ENCODE assay signal across 29 mouse cellular contexts in genomic region chr4:154708811-154709210, GRCm38 (mm10). TPM values are rescaled to one million over a fixed set of nuclear protein-coding genes. Genes with fewer than 3 reads are reported as not detected.
A peak's percentile ranks its signal among the peaks of the same experiment; 100 is the strongest.
DNase-seq lines count a peak whose midpoint lies in the region; ATAC-seq lines count a peak whose summit lies in the region.
"Had no signal": no experiment of that assay in that cellular context is flagged by ENCODE, and none has a peak within 500 bp of the region (broad histone marks: within the 10 kb centered on the region; RNA-seq: fewer than 3 reads in every experiment).

No protein-coding gene starts in this region.

- 0 out of 2 replicates have a peak, but pooled peaks cover 23% of the 10 kb centered on the region for H3K27me3 ChIP-seq in forebrain, embryonic 10.5 days (ENCODE audit: poor library complexity, severe bottlenecking)
- no peaks in the 10 kb centered on the region for H3K27me3 ChIP-seq in forebrain, embryonic 13.5 days
- peaks cover 60% of the 10 kb centered on the region for H3K27me3 ChIP-seq in heart, embryonic 10.5 days (ENCODE audit: insufficient read depth, poor library complexity, severe bottlenecking)
- H3K27me3 ChIP-seq in limb, embryonic 13.5 days, result peaks cover 22% of the 10 kb centered on the region; the same call in 1 of the 2 replicates

- H3K36me3 ChIP-seq in forebrain, embryonic 10.5 days (replicated peaks), result no peaks in the 10 kb centered on the region
- H3K36me3 ChIP-seq in forebrain, embryonic 13.5 days (ENCODE audit: poor library complexity, severe bottlenecking), result no peaks in the 10 kb centered on the region
- H3K36me3 ChIP-seq in heart, embryonic 10.5 days, result no peaks in the 10 kb centered on the region
- no peaks in the 10 kb centered on the region for H3K36me3 ChIP-seq in limb, embryonic 13.5 days
- H3K36me3 ChIP-seq: embryonic facial prominence, embryonic 13.5 days; G1E; heart, embryonic 15.5 days had no signal

- peaks cover 27% of the 10 kb centered on the region for H3K4me1 ChIP-seq in forebrain, embryonic 10.5 days
- H3K4me1 ChIP-seq in forebrain, embryonic 13.5 days, result no peaks in the 10 kb centered on the region; the same call in 1 of the 2 replicates
- 0 out of 2 replicates have a peak, but pooled peaks cover 2% of the 10 kb centered on the region for H3K4me1 ChIP-seq in heart, embryonic 10.5 days
- peaks cover 81% of the 10 kb centered on the region for H3K4me1 ChIP-seq in limb, embryonic 13.5 days
- H3K4me1 ChIP-seq: heart, embryonic 15.5 days had no signal

- no peak overlapping the region for H3K4me3 ChIP-seq in forebrain, embryonic 10.5 days
- H3K4me3 ChIP-seq in forebrain, embryonic 13.5 days, result no peak overlapping the region
- H3K4me3 ChIP-seq in heart, embryonic 10.5 days, result no peak overlapping the region
- H3K4me3 ChIP-seq in limb, embryonic 13.5 days, result no peak overlapping the region
- H3K4me3 ChIP-seq: embryonic facial prominence, embryonic 13.5 days; heart, embryonic 15.5 days had no signal

- no peaks in the 10 kb centered on the region for H3K9me3 ChIP-seq in forebrain, embryonic 10.5 days
- no peaks in the 10 kb centered on the region for H3K9me3 ChIP-seq in forebrain, embryonic 13.5 days (replicated peaks)
- H3K9me3 ChIP-seq in heart, embryonic 10.5 days, result no peaks in the 10 kb centered on the region
- H3K9me3 ChIP-seq in limb, embryonic 13.5 days, result no peaks in the 10 kb centered on the region
- H3K9me3 ChIP-seq: embryonic facial prominence, embryonic 13.5 days; heart, embryonic 15.5 days had no signal

- no peak for ATAC-seq in forebrain, embryonic 13.5 days
- no peak for ATAC-seq in limb, embryonic 13.5 days (ENCODE audit: low FRiP score, low read depth)
- ATAC-seq: CD4-positive, CD25-positive, alpha-beta regulatory T cell, adult 4 months; forebrain, embryonic 16.5 days; hindbrain, embryonic 16.5 days; inflammation-experienced regulatory T-cells, adult 6 months had no signal

- 72% methylated on average over 2 of the region's 2 CpGs for WGBS in forebrain, embryonic 10.5 days
- 78% methylated on average over 2 of the region's 2 CpGs for WGBS in forebrain, embryonic 13.5 days
- WGBS in heart, embryonic 10.5 days, result 49% methylated on average over 2 of the region's 2 CpGs
- WGBS in limb, embryonic 13.5 days, result 34% methylated on average over 2 of the region's 2 CpGs

- H3K27ac ChIP-seq in forebrain, embryonic 10.5 days, result peak overlapping the region; percentile 32; the same call in 1 of the 2 replicates
- no peak overlapping the region for H3K27ac ChIP-seq in forebrain, embryonic 13.5 days
- no peak overlapping the region for H3K27ac ChIP-seq in heart, embryonic 10.5 days
- peak overlapping the region; percentile 56 for H3K27ac ChIP-seq in limb, embryonic 13.5 days
- H3K27ac ChIP-seq: embryonic facial prominence, embryonic 13.5 days; heart, embryonic 15.5 days had no signal

- H3K9ac ChIP-seq in forebrain, embryonic 13.5 days, result no peak overlapping the region
- no peak overlapping the region for H3K9ac ChIP-seq in limb, embryonic 13.5 days
- H3K9ac ChIP-seq: embryonic facial prominence, embryonic 13.5 days; heart, embryonic 15.5 days had no signal

- H3K4me2 ChIP-seq in forebrain, embryonic 13.5 days, result no peak overlapping the region
- H3K4me2 ChIP-seq in limb, embryonic 13.5 days (replicated peaks), result no peak overlapping the region
- H3K4me2 ChIP-seq: embryonic facial prominence, embryonic 13.5 days; heart, embryonic 11.5 days; heart, embryonic 15.5 days had no signal

- intact Hi-C loops in heart, postnatal 36 days (cut with DNase I), result no loop called here

- no peak for DNase-seq in forebrain, embryonic 10.5 days (ENCODE audit: extremely low spot score, low spot score)
- DNase-seq in heart, embryonic 10.5 days (ENCODE audit: low spot score), result peak; percentile 67
- no peak for DNase-seq in heart, postnatal 36 days
- peak; percentile 0 for DNase-seq in right cerebral cortex, postnatal 4 days
- DNase-seq in right cerebral cortex, adult 18-20 months, result no peak
- no peak for DNase-seq in cerebellum, adult 9-11 months
- DNase-seq: adrenal gland, postnatal 10 days; B cell, adult 2 months; cerebellum, adult 11 months; cerebellum, adult 8-10 months; cerebellum, postnatal 25 days; gastrocnemius, postnatal 14 days; heart, postnatal 14 days had no signal

RNA-seq across cellular contexts. Expression of gene Actrt2, which starts 41.1 kb away (rescaled TPM):
- not detected in 2 replicates for polyA plus RNA-seq in forebrain, embryonic 10.5 days (2016; fragmentation: Nextera tagmentation; extraction: Ambion mirVana)
- not detected in 2 replicates for polyA plus RNA-seq in forebrain, embryonic 13.5 days (2015; fragmentation: Nextera tagmentation; extraction: Ambion mirVana)
- not detected in 2 replicates for polyA plus RNA-seq in heart, embryonic 10.5 days (2016; fragmentation: Nextera tagmentation; extraction: Ambion mirVana)
- total RNA-seq in heart, postnatal 36 days (2021), result not detected
- not detected in 2 replicates for polyA plus RNA-seq in limb, embryonic 13.5 days (2015; fragmentation: Nextera tagmentation; extraction: Ambion mirVana)
- total RNA-seq: adrenal gland, postnatal 10 days; adrenal gland, postnatal 4 days; G1E; gastrocnemius, postnatal 14 days; granulocyte monocyte progenitor cell, adult 5-6 weeks; heart, postnatal 14 days had no signal
- polyA plus RNA-seq: brain, embryonic 14.5 days; CD4-positive, CD25-positive, alpha-beta regulatory T cell, adult 4 months; cortical plate, adult 2 months; embryonic facial prominence, embryonic 13.5 days; forebrain, embryonic 16.5 days; frontal cortex, adult 2 months; G1E; heart, embryonic 11.5 days; heart, embryonic 15.5 days; hindbrain, embryonic 11.5 days; hindbrain, embryonic 16.5 days; inflammation-experienced regulatory T-cells, adult 6 months had no signal

Comparison
In these comparisons a context has a peak if more than half of its experiments do, and no peak if none do; other contexts are left out.
1. DNase-seq: peak in heart, embryonic 10.5 days (single experiment) and right cerebral cortex, postnatal 4 days (single experiment); none in forebrain, embryonic 10.5 days (single experiment), heart, postnatal 36 days (0 of 2), right cerebral cortex, adult 18-20 months (single experiment) and cerebellum, adult 9-11 months (single experiment).
2. H3K27ac ChIP-seq: peak in forebrain, embryonic 10.5 days (single experiment) and limb, embryonic 13.5 days (single experiment); none in forebrain, embryonic 13.5 days (single experiment) and heart, embryonic 10.5 days (single experiment).